10 mouse cellular contexts compared by ENCODE assay signal in genomic region chr8:109593117-109593788, GRCm38 (mm10). TPM values are rescaled to one million over a fixed set of nuclear protein-coding genes. Genes with fewer than 3 reads are reported as not detected.
DNase-seq lines count a peak whose midpoint lies in the region; ATAC-seq and TF ChIP-seq lines count a peak whose summit lies in the region.
"Had no signal": no experiment of that assay in that cellular context is flagged by ENCODE, and none has a peak within 500 bp of the region (broad histone marks: within the 10 kb centered on the region; RNA-seq: fewer than 3 reads in every experiment).

No protein-coding gene starts in this region.

- H3K4me2 ChIP-seq in forebrain, postnatal 0 days (ENCODE audit: low read depth): no peak overlapping the region
- no peak overlapping the region for H3K4me2 ChIP-seq in forebrain, embryonic 11.5 days (ENCODE audit: low read depth, low read length, severe bottlenecking)
- H3K4me2 ChIP-seq in lung, embryonic 15.5 days: no peak overlapping the region
- no peak overlapping the region for H3K4me2 ChIP-seq in forebrain, embryonic 16.5 days (ENCODE audit: low read length)

- 79% methylated on average over 6 of the region's 6 CpGs for WGBS in forebrain, postnatal 0 days
- WGBS in forebrain, embryonic 11.5 days: 84% methylated on average over 6 of the region's 6 CpGs
- WGBS in lung, embryonic 15.5 days: 61% methylated on average over 6 of the region's 6 CpGs
- WGBS in forebrain, embryonic 16.5 days: 78% methylated on average over 6 of the region's 6 CpGs

- ATAC-seq in forebrain, postnatal 0 days: no peak
- ATAC-seq in forebrain, embryonic 11.5 days (replicated peaks; ENCODE audit: low FRiP score): no peak
- no peak for ATAC-seq in lung, embryonic 15.5 days (ENCODE audit: borderline replicate concordance, extremely low read depth, low FRiP score, low TSS enrichment)
- no peak for ATAC-seq in forebrain, embryonic 16.5 days

- H3K4me1 ChIP-seq in forebrain, postnatal 0 days (ENCODE audit: insufficient read depth): no peaks in the 10 kb centered on the region
- H3K4me1 ChIP-seq in forebrain, embryonic 11.5 days (replicated peaks; ENCODE audit: control insufficient read depth, insufficient read depth, low read length): no peaks in the 10 kb centered on the region
- H3K4me1 ChIP-seq in lung, embryonic 15.5 days: no peaks in the 10 kb centered on the region
- no peaks in the 10 kb centered on the region for H3K4me1 ChIP-seq in forebrain, embryonic 16.5 days (replicated peaks; ENCODE audit: control insufficient read depth, insufficient read depth, low read length)

- H3K4me3 ChIP-seq in forebrain, postnatal 0 days (ENCODE audit: low read depth, low read length): no peak overlapping the region
- H3K4me3 ChIP-seq in forebrain, embryonic 11.5 days (ENCODE audit: low read depth, low read length): no peak overlapping the region
- no peak overlapping the region for H3K4me3 ChIP-seq in lung, embryonic 15.5 days
- H3K4me3 ChIP-seq in forebrain, embryonic 16.5 days (replicated peaks; ENCODE audit: low read length): no peak overlapping the region

- H3K36me3 ChIP-seq in forebrain, postnatal 0 days (ENCODE audit: insufficient read depth): peaks cover 27% of the 10 kb centered on the region
- H3K36me3 ChIP-seq in forebrain, embryonic 11.5 days (ENCODE audit: control insufficient read depth, insufficient read depth, low read length): no peaks in the 10 kb centered on the region
- peaks cover 25% of the 10 kb centered on the region for H3K36me3 ChIP-seq in lung, embryonic 15.5 days
- no peaks in the 10 kb centered on the region for H3K36me3 ChIP-seq in forebrain, embryonic 16.5 days (ENCODE audit: control insufficient read depth, insufficient read depth)

- no peak overlapping the region for H3K9ac ChIP-seq in forebrain, postnatal 0 days
- H3K9ac ChIP-seq in forebrain, embryonic 11.5 days (ENCODE audit: low read length): no peak overlapping the region
- no peak overlapping the region for H3K9ac ChIP-seq in lung, embryonic 15.5 days
- H3K9ac ChIP-seq in forebrain, embryonic 16.5 days (replicated peaks; ENCODE audit: low read depth, low read length): no peak overlapping the region

- peak; percentile 63 for TF ChIP-seq CTCF in forebrain, postnatal 0 days (IDR thresholded peaks at IDR 0.05; ENCODE audit: low read depth)

- H3K27me3 ChIP-seq in forebrain, postnatal 0 days (ENCODE audit: insufficient read depth, low read length): no peaks in the 10 kb centered on the region
- H3K27me3 ChIP-seq in forebrain, embryonic 11.5 days (ENCODE audit: control insufficient read depth, insufficient read depth, low read length): no peaks in the 10 kb centered on the region
- no peaks in the 10 kb centered on the region for H3K27me3 ChIP-seq in lung, embryonic 15.5 days
- no peaks in the 10 kb centered on the region for H3K27me3 ChIP-seq in forebrain, embryonic 16.5 days (replicated peaks; ENCODE audit: control insufficient read depth, insufficient read depth, low read length)

- peak; percentile 44 for DNase-seq in forebrain, postnatal 0 days
- DNase-seq in forebrain, embryonic 11.5 days (ENCODE audit: low spot score): no peak
- peak; percentile 9 for DNase-seq in urinary bladder, postnatal 14 days (ENCODE audit: low spot score)
- no peak for DNase-seq in urinary bladder, adult 2 months (ENCODE audit: low spot score)
- DNase-seq in T-cell, adult 2 months (ENCODE audit: low spot score): no peak
- no peak for DNase-seq in gastrocnemius, postnatal 36 days
- DNase-seq: gastrocnemius, postnatal 14 days had no signal

- intact Hi-C loops in gastrocnemius, postnatal 36 days (cut with DNase I): no loop called here

- H3K27ac ChIP-seq in forebrain, postnatal 0 days (ENCODE audit: low read depth, low read length): no peak overlapping the region
- H3K27ac ChIP-seq in forebrain, embryonic 11.5 days (ENCODE audit: low read depth, low read length): no peak overlapping the region
- peak overlapping the region; percentile 29; the same call in 1 of the 2 replicates for H3K27ac ChIP-seq in lung, embryonic 15.5 days
- H3K27ac ChIP-seq in forebrain, embryonic 16.5 days (ENCODE audit: low read length): no peak overlapping the region

- no peaks in the 10 kb centered on the region for H3K9me3 ChIP-seq in forebrain, postnatal 0 days (ENCODE audit: low read length)
- no peaks in the 10 kb centered on the region for H3K9me3 ChIP-seq in forebrain, embryonic 11.5 days (ENCODE audit: control insufficient read depth, low read length)
- no peaks in the 10 kb centered on the region for H3K9me3 ChIP-seq in lung, embryonic 15.5 days
- H3K9me3 ChIP-seq in forebrain, embryonic 16.5 days (ENCODE audit: control insufficient read depth, low read length): no peaks in the 10 kb centered on the region

RNA-seq across cellular contexts. Expression of gene Hp, which starts 14.3 kb away (rescaled TPM):
- total RNA-seq in forebrain, postnatal 0 days (2014; rRNA removed): 0.15 and 1.5 TPM in 2 replicates
- 0.38 and 0.44 TPM in 2 replicates for polyA plus RNA-seq in forebrain, postnatal 0 days (2015; fragmentation: Nextera tagmentation; extraction: Ambion mirVana)
- 0.27 and 0.45 TPM in 2 replicates for polyA plus RNA-seq in forebrain, embryonic 11.5 days (2014; fragmentation: Nextera tagmentation; extraction: Ambion mirVana)
- polyA plus RNA-seq in urinary bladder, adult 2 months (2012; rRNA removed): 20.1 and 32.2 TPM in 2 replicates
- 29.7 and 29.9 TPM in 2 replicates for polyA plus RNA-seq in lung, embryonic 15.5 days (2015; fragmentation: Nextera tagmentation; extraction: Ambion mirVana)
- 10 to 100 TPM in 1 of 2 experiments, 1 to 10 TPM in 1; 7.1 to 21.5 TPM for total RNA-seq in gastrocnemius, postnatal 36 days (2021)
- polyA plus RNA-seq in forebrain, embryonic 16.5 days (2015; fragmentation: Nextera tagmentation; extraction: Ambion mirVana): 0.20 and 0.30 TPM in 2 replicates

RNA-seq across cellular contexts. Expression of gene Dhodh, which starts 15.2 kb away (rescaled TPM):
- total RNA-seq in forebrain, postnatal 0 days (2014; rRNA removed): 26.1 and 26.4 TPM in 2 replicates
- 27.7 and 27.9 TPM in 2 replicates for polyA plus RNA-seq in forebrain, postnatal 0 days (2015; fragmentation: Nextera tagmentation; extraction: Ambion mirVana)
- 43.2 and 43.5 TPM in 2 replicates for polyA plus RNA-seq in forebrain, embryonic 11.5 days (2014; fragmentation: Nextera tagmentation; extraction: Ambion mirVana)
- 20.6 and 26.5 TPM in 2 replicates for polyA plus RNA-seq in urinary bladder, adult 2 months (2012; rRNA removed)
- 46.7 TPM in 2 replicates for polyA plus RNA-seq in lung, embryonic 15.5 days (2015; fragmentation: Nextera tagmentation; extraction: Ambion mirVana)
- total RNA-seq in gastrocnemius, postnatal 36 days (2021): 10 to 100 TPM; 12.9 to 14.0 TPM
- polyA plus RNA-seq in forebrain, embryonic 16.5 days (2015; fragmentation: Nextera tagmentation; extraction: Ambion mirVana): 35.0 and 35.5 TPM in 2 replicates

RNA-seq across cellular contexts. Expression of gene Pkd1l3, which starts 21.1 kb away (rescaled TPM):
- 0.24 TPM in 1 of 2 replicates, not detected in the other for total RNA-seq in forebrain, postnatal 0 days (2014; rRNA removed)
- 0.21 TPM in 1 of 2 replicates, not detected in the other for polyA plus RNA-seq in forebrain, postnatal 0 days (2015; fragmentation: Nextera tagmentation; extraction: Ambion mirVana)
- 0.05 and 0.19 TPM in 2 replicates for polyA plus RNA-seq in forebrain, embryonic 11.5 days (2014; fragmentation: Nextera tagmentation; extraction: Ambion mirVana)
- 0.04 and 0.10 TPM in 2 replicates for polyA plus RNA-seq in urinary bladder, adult 2 months (2012; rRNA removed)
- 0.02 and 0.08 TPM in 2 replicates for polyA plus RNA-seq in lung, embryonic 15.5 days (2015; fragmentation: Nextera tagmentation; extraction: Ambion mirVana)
- total RNA-seq in gastrocnemius, postnatal 36 days (2021): under 1 TPM in 1 of 2 experiments, not detected in 1; 0.05 TPM
- 0.03 TPM in 1 of 2 replicates, not detected in the other for polyA plus RNA-seq in forebrain, embryonic 16.5 days (2015; fragmentation: Nextera tagmentation; extraction: Ambion mirVana)
- polyA plus RNA-seq: stomach, embryonic 14.5 days had no signal

RNA-seq across cellular contexts. Expression of gene Txnl4b, which starts 27.6 kb away (rescaled TPM):
- total RNA-seq in forebrain, postnatal 0 days (2014; rRNA removed): 12.0 and 12.2 TPM in 2 replicates
- 34.0 and 35.2 TPM in 2 replicates for polyA plus RNA-seq in forebrain, postnatal 0 days (2015; fragmentation: Nextera tagmentation; extraction: Ambion mirVana)
- 27.0 and 28.5 TPM in 2 replicates for polyA plus RNA-seq in forebrain, embryonic 11.5 days (2014; fragmentation: Nextera tagmentation; extraction: Ambion mirVana)
- polyA plus RNA-seq in urinary bladder, adult 2 months (2012; rRNA removed): 3.1 and 6.7 TPM in 2 replicates
- polyA plus RNA-seq in lung, embryonic 15.5 days (2015; fragmentation: Nextera tagmentation; extraction: Ambion mirVana): 25.6 and 26.1 TPM in 2 replicates
- 1 to 10 TPM; 6.8 to 7.2 TPM for total RNA-seq in gastrocnemius, postnatal 36 days (2021)
- 30.8 and 31.5 TPM in 2 replicates for polyA plus RNA-seq in forebrain, embryonic 16.5 days (2015; fragmentation: Nextera tagmentation; extraction: Ambion mirVana)

RNA-seq across cellular contexts. Expression of gene Dhx38, which starts 27.6 kb away (rescaled TPM):
- total RNA-seq in forebrain, postnatal 0 days (2014; rRNA removed): 23.2 and 28.2 TPM in 2 replicates
- 12.8 and 14.1 TPM in 2 replicates for polyA plus RNA-seq in forebrain, postnatal 0 days (2015; fragmentation: Nextera tagmentation; extraction: Ambion mirVana)
- 28.4 and 30.6 TPM in 2 replicates for polyA plus RNA-seq in forebrain, embryonic 11.5 days (2014; fragmentation: Nextera tagmentation; extraction: Ambion mirVana)
- 9.9 and 14.1 TPM in 2 replicates for polyA plus RNA-seq in urinary bladder, adult 2 months (2012; rRNA removed)
- 24.8 and 25.3 TPM in 2 replicates for polyA plus RNA-seq in lung, embryonic 15.5 days (2015; fragmentation: Nextera tagmentation; extraction: Ambion mirVana)
- 1 to 10 TPM; 8.8 to 9.8 TPM for total RNA-seq in gastrocnemius, postnatal 36 days (2021)
- 25.1 and 25.8 TPM in 2 replicates for polyA plus RNA-seq in forebrain, embryonic 16.5 days (2015; fragmentation: Nextera tagmentation; extraction: Ambion mirVana)

Comparison
In these comparisons a context has a peak if more than half of its experiments do, and no peak if none do; other contexts are left out.
1. DNase-seq: peak in forebrain, postnatal 0 days (single experiment) and urinary bladder, postnatal 14 days (single experiment); none in forebrain, embryonic 11.5 days (single experiment), urinary bladder, adult 2 months (single experiment), T-cell, adult 2 months (single experiment) and gastrocnemius, postnatal 36 days (0 of 2).
2. RNA of gene Hp, which starts 14.3 kb away (polyA plus RNA-seq): 20.1 to 32.2 TPM in urinary bladder, adult 2 months and 29.7 to 29.9 TPM in lung, embryonic 15.5 days; 0.27 to 0.45 TPM in forebrain, embryonic 11.5 days, 0.38 to 0.44 TPM in forebrain, postnatal 0 days and 0.20 to 0.30 TPM in forebrain, embryonic 16.5 days; every median in the first group is over 10 times any median in the second.